Comparison of ENCODE assay signal across 26 mouse cellular contexts in the genomic region with DNA sequence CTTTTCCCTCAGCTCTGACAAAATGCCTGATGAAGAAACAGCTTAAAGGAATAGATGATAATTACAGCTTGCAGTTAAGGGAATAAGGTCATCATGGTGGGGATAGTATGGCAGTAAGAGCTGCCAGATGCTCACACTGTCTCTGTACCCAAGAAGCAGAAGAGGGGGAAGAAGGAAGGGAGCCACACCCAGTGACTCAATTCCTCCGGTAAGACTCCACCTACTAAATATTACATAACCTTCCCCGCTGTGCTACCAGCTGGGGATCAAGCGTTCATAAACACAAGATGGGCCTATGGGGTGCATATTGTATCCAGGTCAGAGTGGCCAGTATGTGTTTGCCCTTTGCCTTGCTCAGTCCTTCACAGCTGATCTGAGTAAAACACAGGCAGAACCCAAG.
"Had no signal": no experiment of that assay in that cellular context is flagged by ENCODE, and none has a peak within 500 bp of the region (broad histone marks: within the 10 kb centered on the region; RNA-seq: fewer than 3 reads in every experiment).

No protein-coding gene starts in this region.

- DNase-seq: gastrocnemius, postnatal 14 days; gastrocnemius, postnatal 36 days; heart, adult 2 months; heart, postnatal 10 days; heart, postnatal 4 days; kidney, adult 18-20 months; kidney, adult 8-10 months; kidney, postnatal 14 days; kidney, postnatal 36 days; layer of hippocampus, adult 9-11 months; layer of hippocampus, postnatal 36 days; liver; liver, embryonic 13.5 days had no signal

- H3K4me1 ChIP-seq: heart, embryonic 10.5 days; hindbrain, embryonic 10.5 days; hindbrain, embryonic 12.5 days; intestine, embryonic 15.5 days; limb, embryonic 10.5 days; limb, embryonic 12.5 days; liver, embryonic 13.5 days had no signal

- H3K4me3 ChIP-seq: heart, adult 2 months; heart, embryonic 10.5 days; heart, embryonic 12.5 days; hindbrain, embryonic 10.5 days; hindbrain, embryonic 12.5 days; intestine, embryonic 15.5 days; limb, embryonic 10.5 days; limb, embryonic 12.5 days; liver, embryonic 13.5 days had no signal

- H3K36me3 ChIP-seq: heart, embryonic 10.5 days; heart, embryonic 12.5 days; hindbrain, embryonic 10.5 days; hindbrain, embryonic 12.5 days; intestine, embryonic 15.5 days; limb, embryonic 10.5 days; limb, embryonic 12.5 days; liver, embryonic 13.5 days had no signal

- H3K4me2 ChIP-seq: heart, embryonic 12.5 days; hindbrain, embryonic 12.5 days; hindbrain, embryonic 14.5 days; intestine, embryonic 15.5 days; limb, embryonic 12.5 days; liver, embryonic 11.5 days; liver, embryonic 13.5 days had no signal

- H3K9me3 ChIP-seq: heart, embryonic 10.5 days; heart, embryonic 12.5 days; hindbrain, embryonic 10.5 days; hindbrain, embryonic 12.5 days; intestine, embryonic 15.5 days; limb, embryonic 10.5 days; limb, embryonic 12.5 days; liver, embryonic 13.5 days had no signal

- H3K27ac ChIP-seq: heart, adult 2 months; heart, embryonic 10.5 days; hindbrain, embryonic 10.5 days; hindbrain, embryonic 12.5 days; hindbrain, embryonic 14.5 days; intestine, embryonic 15.5 days; kidney, postnatal 0 days; limb, embryonic 10.5 days; limb, embryonic 12.5 days; liver, embryonic 13.5 days had no signal

- H3K27me3 ChIP-seq: heart, embryonic 12.5 days; hindbrain, embryonic 12.5 days; intestine, embryonic 15.5 days; limb, embryonic 12.5 days; liver, embryonic 13.5 days had no signal

- H3K9ac ChIP-seq: heart, embryonic 12.5 days; hindbrain, embryonic 12.5 days; hindbrain, embryonic 14.5 days; intestine, embryonic 15.5 days; limb, embryonic 12.5 days; liver, embryonic 13.5 days had no signal

- ATAC-seq: hindbrain, embryonic 16.5 days; inflammation-experienced regulatory T-cells, adult 6 months; intestine, embryonic 15.5 days; intestine, postnatal 0 days had no signal
